Mouse (Mus musculus): ENCODE results near the gene Pcnx2.

The Pcnx2 gene

GRCm38 (mm10) chr8:125759022-125759421 is 139.1 kb downstream of the Pcnx2 start:
- DNase-seq (ENCODE audit: low read depth, low spot score): no peak

GRCm38 (mm10) chr8:125757106-125757496 is 141.0 kb downstream of the Pcnx2 start:
- DNase-seq (ENCODE audit: low read depth, low spot score): no peak

DNA sequence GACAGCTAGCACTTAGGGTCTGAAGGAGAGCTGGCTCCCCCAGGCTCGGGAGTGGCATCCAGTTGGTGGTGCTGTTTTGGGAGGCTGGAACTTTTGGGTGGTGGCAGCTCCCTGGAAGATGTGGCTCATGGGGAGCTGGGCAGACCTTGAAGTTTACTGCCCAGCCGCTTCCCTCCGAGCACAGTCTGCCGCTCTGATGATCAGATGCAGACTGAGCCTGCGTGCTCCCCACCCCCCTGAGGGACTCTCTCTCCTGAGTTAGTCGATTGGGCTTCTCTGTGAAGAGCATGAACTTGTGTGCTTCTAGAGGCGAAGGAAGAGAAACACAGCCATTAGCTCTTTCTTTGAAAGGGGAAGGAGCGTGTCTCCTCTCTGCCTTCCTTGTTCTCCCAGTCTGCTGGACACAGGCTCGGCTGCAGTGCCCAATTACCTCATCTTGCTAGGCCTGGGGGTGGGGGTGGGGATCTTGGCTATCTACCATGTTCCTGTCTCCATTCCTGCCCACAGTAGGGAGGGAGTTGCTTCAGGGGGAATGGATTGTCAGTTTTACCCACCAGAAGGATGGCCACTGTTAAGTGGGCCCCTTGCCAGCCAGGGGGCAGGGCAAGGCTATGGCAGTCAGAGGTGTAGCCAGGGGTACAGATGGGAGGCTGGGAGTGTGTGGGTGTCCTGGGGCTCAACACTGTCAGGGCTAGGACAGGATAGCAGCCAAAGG is 141.6 kb downstream of the Pcnx2 start:
- no peak for DNase-seq (ENCODE audit: low read depth, low spot score)

DNA sequence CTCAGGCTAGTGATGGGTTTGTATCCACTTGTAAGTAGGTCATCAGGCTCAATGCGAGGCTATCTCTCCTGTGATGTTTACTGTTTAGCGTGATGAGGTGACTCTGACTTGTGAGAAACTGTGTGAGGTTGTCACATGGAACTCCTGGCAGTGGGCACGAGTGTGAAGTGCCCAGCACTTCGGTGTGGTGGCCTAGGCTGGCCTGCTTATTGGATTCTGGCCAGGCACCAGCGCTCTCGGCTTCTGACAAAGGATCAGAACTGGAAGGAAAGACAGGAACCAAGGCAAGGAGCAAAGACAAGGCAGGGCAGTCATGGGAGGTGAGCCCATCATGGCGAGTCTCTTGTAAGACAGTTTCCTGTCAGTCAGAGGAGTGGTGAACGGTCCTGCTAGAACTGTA is 142.2 kb downstream of the Pcnx2 start:
- no peak for DNase-seq (ENCODE audit: low read depth, low spot score)

DNA sequence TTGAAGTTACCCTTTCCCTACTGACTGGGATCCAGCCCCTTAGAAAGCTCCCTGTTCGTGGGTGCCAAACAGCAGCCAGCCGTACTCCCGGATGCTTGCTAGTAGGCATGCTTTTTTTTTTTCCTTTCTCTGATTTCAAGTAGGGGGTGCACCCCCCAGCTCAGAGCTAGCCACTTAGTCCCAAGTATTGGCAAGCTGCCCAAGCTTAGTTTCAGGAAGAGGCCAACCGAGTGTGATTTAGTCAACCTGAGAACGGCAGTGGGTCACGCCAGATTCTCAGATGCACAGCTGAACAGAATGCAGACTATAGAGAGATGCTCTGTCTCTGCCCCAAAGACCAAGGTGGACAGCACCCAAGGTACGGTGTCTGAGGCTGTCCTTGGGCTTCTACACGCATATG is 147.3 kb downstream of the Pcnx2 start:
- DNase-seq (ENCODE audit: low read depth, low spot score): no peak

DNA sequence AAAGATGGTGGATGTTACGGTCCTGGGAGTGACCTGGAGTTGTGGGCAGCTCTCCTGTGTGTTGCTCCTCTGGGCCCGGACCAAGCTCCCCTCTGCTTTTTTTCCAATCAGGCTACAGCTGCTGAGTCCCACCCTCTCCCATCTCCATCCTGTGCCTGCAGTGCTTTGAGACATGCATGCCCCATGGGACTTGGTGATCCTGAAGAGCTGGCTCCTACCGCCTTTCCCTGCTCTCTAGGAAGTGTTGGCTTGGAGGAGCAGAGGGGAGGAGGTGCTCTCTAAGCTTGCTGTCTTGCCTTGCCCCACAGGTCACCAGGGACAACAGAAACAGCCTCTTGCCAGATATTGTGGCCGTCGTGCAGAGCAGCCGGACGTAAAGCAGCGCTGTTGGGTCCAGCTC is 150.7 kb downstream of the Pcnx2 start:
- no peak for DNase-seq (ENCODE audit: low read depth, low spot score)

DNA sequence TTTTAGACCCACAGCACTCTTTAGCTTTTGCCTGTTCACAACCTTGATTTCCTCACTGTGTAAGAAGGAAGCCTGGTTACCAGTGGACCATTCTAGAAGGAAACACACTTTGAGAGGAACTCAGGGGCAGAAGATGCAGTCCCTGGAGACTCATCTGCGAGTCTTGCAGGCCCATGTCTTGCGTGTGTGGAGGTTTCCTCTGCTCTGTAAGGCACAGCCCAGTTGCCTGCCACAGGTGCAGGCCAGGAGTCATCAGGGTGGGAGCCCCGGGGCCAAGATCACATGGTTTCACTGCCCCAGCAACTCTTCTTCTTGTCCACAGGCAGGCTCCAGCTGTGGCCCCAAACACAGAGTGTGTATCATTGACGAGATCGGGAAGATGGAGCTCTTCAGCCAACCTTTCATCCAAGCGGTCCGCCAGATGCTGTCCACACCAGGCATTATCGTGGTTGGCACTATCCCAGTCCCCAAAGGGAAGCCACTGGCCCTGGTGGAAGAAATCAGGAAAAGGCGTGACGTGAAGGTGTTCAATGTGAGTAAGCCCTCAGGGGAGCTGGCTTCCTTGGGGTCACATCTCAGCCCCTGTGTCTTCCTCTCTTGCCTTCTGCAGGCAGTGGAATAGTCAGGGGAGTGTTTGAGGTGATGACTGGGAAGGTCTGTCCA is 153.1 kb downstream of the Pcnx2 start:
- DNase-seq (ENCODE audit: low read depth, low spot score): no peak

- DNase-seq (ENCODE audit: low read depth, low spot score): no peak
Measured at GRCm38 (mm10) chr8:125742406-125742805, 155.7 kb downstream of the Pcnx2 start.

DNA sequence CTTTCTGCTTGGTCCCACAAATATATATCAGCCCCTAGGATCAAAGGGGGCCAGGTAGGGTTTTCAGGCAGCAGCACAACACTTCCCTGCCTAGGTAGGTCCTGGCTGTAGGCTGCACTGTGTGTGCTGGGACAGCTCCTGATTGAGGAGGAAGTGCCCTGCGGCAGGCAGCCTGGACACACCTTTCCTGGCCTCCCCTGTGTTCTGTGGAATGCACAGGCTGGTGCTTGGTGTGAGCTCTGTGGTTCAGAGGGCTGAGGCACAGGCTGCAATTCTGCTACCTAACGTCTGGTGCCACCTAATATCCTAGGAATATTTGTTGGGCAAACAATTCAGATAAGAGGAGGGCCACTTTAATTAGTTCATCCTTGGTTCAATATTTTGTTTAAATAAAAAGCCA is 156.3 kb downstream of the Pcnx2 start:
- DNase-seq (ENCODE audit: low read depth, low spot score): no peak

GRCm38 (mm10) chr8:125741377-125741776 is 156.7 kb downstream of the Pcnx2 start:
- DNase-seq (ENCODE audit: low read depth, low spot score): no peak

DNA sequence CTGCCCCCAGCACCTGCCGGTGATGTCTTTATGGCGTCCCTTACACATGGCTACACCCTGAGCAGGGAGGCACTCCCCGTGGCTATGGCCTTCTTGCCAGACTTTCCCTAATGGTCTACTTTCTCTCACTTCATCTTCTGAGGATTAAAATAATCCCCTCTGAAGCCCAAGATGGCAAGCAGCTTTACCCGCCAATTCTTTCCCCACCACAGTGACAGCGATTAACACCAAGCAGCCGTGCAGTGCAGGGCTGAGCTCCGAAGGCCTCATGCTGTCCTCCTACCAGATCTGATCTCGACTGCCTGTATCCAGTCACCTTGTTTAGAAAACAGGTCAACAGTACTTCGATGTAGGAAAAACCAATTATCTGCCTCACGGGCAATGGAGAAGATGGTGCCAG is 157.5 kb downstream of the Pcnx2 start:
- no peak for DNase-seq (ENCODE audit: low read depth, low spot score)

DNA sequence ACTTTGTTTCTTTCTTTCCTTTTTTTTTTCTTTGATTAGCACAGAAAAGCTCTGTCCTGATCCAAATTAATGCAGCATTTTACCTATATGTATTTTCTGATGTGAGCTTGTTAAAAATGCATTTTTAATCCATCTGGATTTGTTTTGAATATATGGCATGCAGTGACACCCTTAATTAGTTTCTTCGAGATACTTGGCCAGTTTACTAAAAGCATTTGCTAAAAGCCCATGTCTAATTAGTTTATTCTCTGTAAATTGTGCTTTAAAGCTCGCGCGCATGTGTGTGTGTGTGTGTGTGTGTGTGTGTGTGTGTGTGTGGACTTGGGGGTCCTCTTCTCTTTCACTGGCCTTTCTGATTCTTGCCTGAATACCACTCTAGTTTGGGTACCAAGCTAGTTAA is 159.2 kb downstream of the Pcnx2 start:
- DNase-seq (ENCODE audit: low read depth, low spot score): no peak

GRCm38 (mm10) chr8:125733964-125734956 is 163.9 kb downstream of the Pcnx2 start:
- DNase-seq (ENCODE audit: low read depth, low spot score): peak; percentile 72

- no peak for DNase-seq (ENCODE audit: low read depth, low spot score)
Measured at GRCm38 (mm10) chr8:125729746-125730145, 168.4 kb downstream of the Pcnx2 start, which contains the start of gene Ntpcr. Gene Ntpcr, plus strand, starts transcription at chr8:125729963.

GRCm38 (mm10) chr8:125727797-125728196 is 170.3 kb downstream of the Pcnx2 start:
- DNase-seq (ENCODE audit: low read depth, low spot score): no peak

- DNase-seq (ENCODE audit: low read depth, low spot score): no peak
Measured at GRCm38 (mm10) chr8:125726986-125727385, 171.1 kb downstream of the Pcnx2 start.

DNA sequence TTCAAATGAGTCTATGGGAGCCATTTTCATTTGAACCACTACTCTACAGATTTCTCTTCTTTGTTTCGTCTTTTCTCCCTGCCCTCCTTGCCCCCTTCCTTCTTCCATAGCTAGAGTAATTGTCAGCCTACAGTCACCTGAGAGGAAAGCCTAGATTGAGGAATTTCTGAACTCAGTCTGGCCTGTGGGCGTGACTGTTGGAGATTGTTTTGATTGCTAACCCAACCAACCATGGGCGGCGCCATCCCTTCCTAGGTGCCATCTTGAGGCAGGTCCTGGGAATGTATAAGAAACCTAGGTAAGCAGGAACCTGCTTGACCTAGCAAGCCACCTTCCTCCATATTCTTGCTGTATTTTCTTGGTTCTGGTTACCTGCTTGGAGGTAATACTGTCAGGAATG is 172.0 kb downstream of the Pcnx2 start:
- DNase-seq (ENCODE audit: low read depth, low spot score): no peak

GRCm38 (mm10) chr8:125725037-125725820 is 172.9 kb downstream of the Pcnx2 start:
- DNase-seq (ENCODE audit: low read depth, low spot score): no peak

GRCm38 (mm10) chr8:125723437-125723836 is 174.7 kb downstream of the Pcnx2 start:
- no peak for DNase-seq (ENCODE audit: low read depth, low spot score)

DNA sequence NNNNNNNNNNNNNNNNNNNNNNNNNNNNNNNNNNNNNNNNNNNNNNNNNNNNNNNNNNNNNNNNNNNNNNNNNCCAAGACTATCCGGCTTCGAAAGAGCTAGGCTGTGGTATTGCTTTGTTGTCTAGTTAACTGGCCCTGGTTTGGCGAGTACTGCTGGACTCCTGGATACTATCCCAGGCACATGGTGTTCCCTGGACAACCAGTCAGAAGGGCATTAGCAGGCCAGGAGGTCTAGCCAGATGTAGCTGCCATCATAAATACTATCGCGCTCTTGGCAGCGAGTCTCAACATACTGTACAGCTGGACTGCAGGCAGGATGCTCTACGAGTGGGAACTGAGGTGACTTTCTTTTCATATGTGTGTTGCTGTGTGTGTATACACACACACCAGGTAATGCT is 175.4 kb downstream of the Pcnx2 start:
- no peak for DNase-seq (ENCODE audit: low read depth, low spot score)

GRCm38 (mm10) chr8:125718914-125719313 is 179.2 kb downstream of the Pcnx2 start:
- no peak for DNase-seq (ENCODE audit: low read depth, low spot score)

All from retina, adult 2 months (tissue).